Mouse (Mus musculus): Measurements from ENCODE around the gene Serpina3k.

- no peak for TF ChIP-seq POLR2A (IDR thresholded peaks at IDR 0.05; ENCODE audit: borderline replicate concordance, control insufficient read depth, low read depth, low read length)
- no peak for TF ChIP-seq CTCF (IDR thresholded peaks at IDR 0.05; ENCODE audit: control insufficient read depth, insufficient read depth, low read length)
These were observed 6.6 kb upstream of the Serpina3k start for GRCm38 (mm10) chr12:104331701-104332100.

All from bone marrow, adult 2 months (tissue).